Mouse (Mus musculus): ENCODE data around the gene Vmn1r53. TPM values are rescaled to one million over a fixed set of nuclear protein-coding genes. Genes with fewer than 3 reads are reported as not detected.
"Not testable (repeated sequence)": the region's sequence is repeated elsewhere in the genome, so short reads cannot be mapped to it uniquely, and the experiment has no call there.

The Vmn1r53 gene
- polyA plus RNA-seq (2015; fragmentation: Nextera tagmentation; extraction: Ambion mirVana): not detected in 2 replicates

- H3K27me3 ChIP-seq (ENCODE audit: control insufficient read depth, insufficient read depth, low read depth, low read length): no peaks in the 10 kb centered on the region
- no peak within 1 kb of the TSS for H3K27ac ChIP-seq (ENCODE audit: low read length)
- no peak for ATAC-seq (ENCODE audit: low read depth)
- no peaks in the 10 kb centered on the region for H3K36me3 ChIP-seq (ENCODE audit: control insufficient read depth, insufficient read depth)
- H3K4me2 ChIP-seq (ENCODE audit: low read depth, low read length): no peak within 1 kb of the TSS
- H3K4me3 ChIP-seq (ENCODE audit: low read depth, low read length): no peak within 1 kb of the TSS
- 53% methylated on average over 1 of the region's 1 CpGs for WGBS (ENCODE audit: insufficient replicate concordance)
- H3K9me3 ChIP-seq (replicated peaks; ENCODE audit: control insufficient read depth, low read length): no peaks in the 10 kb centered on the region
- H3K4me1 ChIP-seq (ENCODE audit: control insufficient read depth, low read depth, low read length): no peaks in the 10 kb centered on the region
- no peak within 1 kb of the TSS for H3K9ac ChIP-seq (ENCODE audit: low read depth, low read length)
Observed at GRCm38 (mm10) chr6:90224338-90224737, at the start of gene Vmn1r53. Gene Vmn1r53 (minus strand): TSS chr6:90224438.

GRCm38 (mm10) chr6:90246000-90246399, 21.8 kb upstream of the Vmn1r53 start, which contains the start of gene Vmn1r54:
Gene Vmn1r54 (plus strand): TSS chr6:90246300.
- no peak within 1 kb of the TSS for H3K4me2 ChIP-seq (ENCODE audit: low read depth, low read length)
- 42% methylated on average over 1 of the region's 1 CpGs for WGBS (ENCODE audit: insufficient replicate concordance)
- H3K36me3 ChIP-seq (ENCODE audit: control insufficient read depth, insufficient read depth): no peaks in the 10 kb centered on the region
- H3K9me3 ChIP-seq (replicated peaks; ENCODE audit: control insufficient read depth, low read length): no peaks in the 10 kb centered on the region
- ATAC-seq (ENCODE audit: low read depth): no peak
- H3K4me1 ChIP-seq (ENCODE audit: control insufficient read depth, low read depth, low read length): no peaks in the 10 kb centered on the region
- no peaks in the 10 kb centered on the region for H3K27me3 ChIP-seq (ENCODE audit: control insufficient read depth, insufficient read depth, low read depth, low read length)
- no peak within 1 kb of the TSS for H3K27ac ChIP-seq (ENCODE audit: low read length)
- H3K4me3 ChIP-seq (ENCODE audit: low read depth, low read length): no peak within 1 kb of the TSS
- no peak within 1 kb of the TSS for H3K9ac ChIP-seq (ENCODE audit: low read depth, low read length)

DNA sequence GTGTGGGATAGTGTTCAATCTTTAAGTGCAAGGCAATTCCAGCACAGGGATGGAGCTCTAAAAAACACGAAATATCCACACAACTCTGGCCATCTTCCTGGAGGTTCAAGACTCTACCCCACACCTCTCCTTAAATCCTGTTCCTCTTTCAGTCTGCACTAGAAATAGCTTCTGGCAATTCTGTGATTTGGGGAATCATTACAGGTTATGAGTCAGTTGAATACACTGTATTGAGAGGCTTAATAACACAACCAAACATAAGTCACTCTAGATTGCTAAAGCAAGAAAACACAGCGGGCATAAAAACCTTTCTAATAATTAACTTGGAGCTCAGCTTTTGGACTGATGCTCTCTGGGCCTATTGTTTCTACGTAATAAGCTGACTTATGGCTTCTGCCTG, 19.8 kb upstream of the Vmn1r53 start:
- no peak for ATAC-seq (ENCODE audit: low read depth)
- no peaks in the 10 kb centered on the region for H3K27me3 ChIP-seq (ENCODE audit: control insufficient read depth, insufficient read depth, low read depth, low read length)
- WGBS (ENCODE audit: insufficient replicate concordance): 51% methylated on average over 3 of the region's 3 CpGs
- no peak overlapping the region for H3K4me3 ChIP-seq (ENCODE audit: low read depth, low read length)
- H3K27ac ChIP-seq (ENCODE audit: low read length): no peak overlapping the region
- no peaks in the 10 kb centered on the region for H3K4me1 ChIP-seq (ENCODE audit: control insufficient read depth, low read depth, low read length)
- no peaks in the 10 kb centered on the region for H3K36me3 ChIP-seq (ENCODE audit: control insufficient read depth, insufficient read depth)
- no peak overlapping the region for H3K4me2 ChIP-seq (ENCODE audit: low read depth, low read length)
- H3K9ac ChIP-seq (ENCODE audit: low read depth, low read length): no peak overlapping the region
- no peaks in the 10 kb centered on the region for H3K9me3 ChIP-seq (replicated peaks; ENCODE audit: control insufficient read depth, low read length)

GRCm38 (mm10) chr6:90232681-90233080, 8.4 kb upstream of the Vmn1r53 start:
- Histone ChIP-seq H3K4me3 (ENCODE audit: low read depth, low read length) (no peak overlapping the region), H3K9ac (ENCODE audit: low read depth, low read length) (no peak overlapping the region)

GRCm38 (mm10) chr6:90232114-90232513, 7.9 kb upstream of the Vmn1r53 start:
- H3K4me3 ChIP-seq (ENCODE audit: low read depth, low read length); H3K9me3 ChIP-seq (replicated peaks; ENCODE audit: control insufficient read depth, low read length); H3K36me3 ChIP-seq (ENCODE audit: control insufficient read depth, insufficient read depth); H3K9ac ChIP-seq (ENCODE audit: low read depth, low read length); ATAC-seq (ENCODE audit: low read depth); H3K4me1 ChIP-seq (ENCODE audit: control insufficient read depth, low read depth, low read length); H3K4me2 ChIP-seq (ENCODE audit: low read depth, low read length); H3K27me3 ChIP-seq (ENCODE audit: control insufficient read depth, insufficient read depth, low read depth, low read length); H3K27ac ChIP-seq (ENCODE audit: low read length): not testable (repeated sequence)
- 66% methylated on average over 4 of the region's 4 CpGs for WGBS (ENCODE audit: insufficient replicate concordance)

More at GRCm38 (mm10) chr6:90232681-90233080, 8.4 kb upstream of the Vmn1r53 start:
- H3K27ac ChIP-seq (ENCODE audit: low read length): no peak overlapping the region
- H3K36me3 ChIP-seq (ENCODE audit: control insufficient read depth, insufficient read depth): no peaks in the 10 kb centered on the region
- ATAC-seq (ENCODE audit: low read depth): no peak
- no peaks in the 10 kb centered on the region for H3K9me3 ChIP-seq (replicated peaks; ENCODE audit: control insufficient read depth, low read length)
- H3K4me1 ChIP-seq (ENCODE audit: control insufficient read depth, low read depth, low read length): no peaks in the 10 kb centered on the region
- WGBS (ENCODE audit: insufficient replicate concordance): 47% methylated on average over 27 of the region's 27 CpGs
- H3K27me3 ChIP-seq (ENCODE audit: control insufficient read depth, insufficient read depth, low read depth, low read length): no peaks in the 10 kb centered on the region
- no peak overlapping the region for H3K4me2 ChIP-seq (ENCODE audit: low read depth, low read length)

DNA sequence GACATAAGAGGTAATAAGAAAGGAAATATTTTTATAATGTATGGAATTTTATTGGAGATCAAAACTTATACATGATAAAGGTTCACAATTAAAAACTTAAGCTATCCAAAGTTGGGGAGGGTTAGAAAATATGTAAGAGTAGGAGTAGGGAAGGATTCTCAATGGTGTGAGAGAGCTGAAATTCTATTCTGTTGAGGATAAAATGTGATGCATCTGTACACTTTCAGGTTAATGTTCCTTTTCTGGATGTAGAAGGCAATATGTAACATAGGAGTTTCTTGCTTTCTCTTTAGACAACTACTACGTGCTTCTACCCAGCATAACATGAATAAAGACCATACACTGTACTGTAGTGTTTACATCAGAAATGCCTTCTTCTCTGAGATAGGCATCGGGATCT, 21.7 kb downstream of the Vmn1r53 start, which contains the start of gene V1ra8:
Gene V1ra8, plus strand, starts transcription at position 301 of the 400 bp plus-strand sequence.
- ATAC-seq (ENCODE audit: low read depth); H3K27me3 ChIP-seq (ENCODE audit: control insufficient read depth, insufficient read depth, low read depth, low read length); H3K36me3 ChIP-seq (ENCODE audit: control insufficient read depth, insufficient read depth); H3K4me2 ChIP-seq (ENCODE audit: low read depth, low read length); H3K27ac ChIP-seq (ENCODE audit: low read length); H3K9me3 ChIP-seq (replicated peaks; ENCODE audit: control insufficient read depth, low read length); H3K4me1 ChIP-seq (ENCODE audit: control insufficient read depth, low read depth, low read length); H3K9ac ChIP-seq (ENCODE audit: low read depth, low read length); H3K4me3 ChIP-seq (ENCODE audit: low read depth, low read length): not testable (repeated sequence)
- 45% methylated on average over 2 of the region's 2 CpGs for WGBS (ENCODE audit: insufficient replicate concordance)

- Histone ChIP-seq H3K27me3 (ENCODE audit: control insufficient read depth, insufficient read depth, low read depth, low read length) (no peaks in the 10 kb centered on the region), H3K27ac (ENCODE audit: low read length) (no peak within 1 kb of the TSS), H3K4me3 (ENCODE audit: low read depth, low read length) (no peak within 1 kb of the TSS), H3K36me3 (ENCODE audit: control insufficient read depth, insufficient read depth) (no peaks in the 10 kb centered on the region), H3K4me1 (ENCODE audit: control insufficient read depth, low read depth, low read length) (no peaks in the 10 kb centered on the region), H3K9ac (ENCODE audit: low read depth, low read length) (no peak within 1 kb of the TSS), H3K4me2 (ENCODE audit: low read depth, low read length) (no peak within 1 kb of the TSS), H3K9me3 (replicated peaks; ENCODE audit: control insufficient read depth, low read length) (no peaks in the 10 kb centered on the region)
- WGBS (ENCODE audit: insufficient replicate concordance): 35% methylated on average over 2 of the region's 2 CpGs
- ATAC-seq (ENCODE audit: low read depth): no peak
Observed at GRCm38 (mm10) chr6:90174508-90174907, 49.7 kb downstream of the Vmn1r53 start, which contains the start of gene Vmn1r52. Gene Vmn1r52 (plus strand): TSS chr6:90174808.

Other genes with a start within 250 kb of the Vmn1r53 start
- gene Vmn1r47, start 208.3 kb downstream of the Vmn1r53 start, polyA plus RNA-seq (2015; fragmentation: Nextera tagmentation; extraction: Ambion mirVana): not detected in 2 replicates
- gene Vmn1r48, start 187.6 kb downstream of the Vmn1r53 start, polyA plus RNA-seq (2015; fragmentation: Nextera tagmentation; extraction: Ambion mirVana): not detected in 2 replicates
- gene Vmn1r49, start 145.9 kb downstream of the Vmn1r53 start, polyA plus RNA-seq (2015; fragmentation: Nextera tagmentation; extraction: Ambion mirVana): not detected in 2 replicates
- not detected in 2 replicates for gene Vmn1r50, start 123.0 kb downstream of the Vmn1r53 start, polyA plus RNA-seq (2015; fragmentation: Nextera tagmentation; extraction: Ambion mirVana)
- gene Vmn1r51, start 101.8 kb downstream of the Vmn1r53 start, polyA plus RNA-seq (2015; fragmentation: Nextera tagmentation; extraction: Ambion mirVana): not detected in 2 replicates
- not detected in 2 replicates for gene Vmn1r52, start 49.6 kb downstream of the Vmn1r53 start, polyA plus RNA-seq (2015; fragmentation: Nextera tagmentation; extraction: Ambion mirVana)
- not detected in 2 replicates for gene V1ra8, start 21.6 kb downstream of the Vmn1r53 start, polyA plus RNA-seq (2015; fragmentation: Nextera tagmentation; extraction: Ambion mirVana)
- not detected in 2 replicates for gene Vmn1r54, start 21.9 kb upstream of the Vmn1r53 start, polyA plus RNA-seq (2015; fragmentation: Nextera tagmentation; extraction: Ambion mirVana)
- 0.12 TPM in 1 of 2 replicates, not detected in the other for gene BC048671, start 76.8 kb upstream of the Vmn1r53 start, polyA plus RNA-seq (2015; fragmentation: Nextera tagmentation; extraction: Ambion mirVana)
- 13.1 and 13.4 TPM in 2 replicates for gene Chst13, start 100.7 kb upstream of the Vmn1r53 start, polyA plus RNA-seq (2015; fragmentation: Nextera tagmentation; extraction: Ambion mirVana)
- gene Uroc1, start 108.8 kb upstream of the Vmn1r53 start, polyA plus RNA-seq (2015; fragmentation: Nextera tagmentation; extraction: Ambion mirVana): 32.3 and 41.1 TPM in 2 replicates
- gene Zxdc, start 145.1 kb upstream of the Vmn1r53 start, polyA plus RNA-seq (2015; fragmentation: Nextera tagmentation; extraction: Ambion mirVana): 2.0 and 3.0 TPM in 2 replicates
- gene Cfap100, start 204.4 kb upstream of the Vmn1r53 start, polyA plus RNA-seq (2015; fragmentation: Nextera tagmentation; extraction: Ambion mirVana): 0.08 and 0.19 TPM in 2 replicates
- gene Klf15, start 238.1 kb upstream of the Vmn1r53 start, polyA plus RNA-seq (2015; fragmentation: Nextera tagmentation; extraction: Ambion mirVana): 21.7 and 25.8 TPM in 2 replicates